Mouse (Mus musculus) left cerebral cortex, postnatal 4 days (tissue): ENCODE measurements around the gene Slc37a1. TPM values are rescaled to one million over a fixed set of nuclear protein-coding genes. Genes with fewer than 3 reads are reported as not detected.
A peak's percentile ranks its signal among the peaks of the same experiment; 100 is the strongest.
"Not testable (repeated sequence)": the region's sequence is repeated elsewhere in the genome, so short reads cannot be mapped to it uniquely, and the experiment has no call there.

Experiments
- DNase-seq: peaks from one replicate; pipeline ENCODE4 v3.0.0-alpha.2; 2022
- intact Hi-C: fragments of 180-260 bp; cut with DNase I; formaldehyde crosslinking; loops from one replicate; pipeline ENCODE4 v1.15.1; 2025
- total RNA-seq, 2 experiments: library from RNA; stranded (reverse); gene quantifications; 2 replicates each; pipeline ENCODE4 v1.2.3; 2021

Slc37a1 gene
- total RNA-seq, 2 experiments from 2014 or later: 18.4 to 19.4 TPM

DNA sequence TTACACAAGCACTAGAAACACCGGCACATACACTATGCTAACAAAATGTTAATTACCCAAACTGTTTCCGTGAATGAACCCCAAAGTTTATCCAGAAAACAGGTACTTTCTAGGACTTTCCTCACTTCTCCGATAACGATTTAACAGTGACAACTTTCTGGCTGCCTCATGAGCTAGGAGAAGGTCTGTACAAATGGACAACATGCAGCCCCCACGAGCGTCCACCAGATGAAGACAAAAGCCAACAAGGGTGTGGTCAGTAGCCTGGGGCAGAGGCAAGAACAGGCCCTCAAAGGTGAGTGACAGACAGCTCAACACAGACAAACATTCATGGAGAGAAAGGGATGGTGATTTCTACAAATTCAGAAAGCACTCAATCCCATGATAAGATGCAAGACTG, 19.0 kb upstream of the Slc37a1 start:
- DNase-seq: no peak
- intact Hi-C loops: no loop called here

DNA sequence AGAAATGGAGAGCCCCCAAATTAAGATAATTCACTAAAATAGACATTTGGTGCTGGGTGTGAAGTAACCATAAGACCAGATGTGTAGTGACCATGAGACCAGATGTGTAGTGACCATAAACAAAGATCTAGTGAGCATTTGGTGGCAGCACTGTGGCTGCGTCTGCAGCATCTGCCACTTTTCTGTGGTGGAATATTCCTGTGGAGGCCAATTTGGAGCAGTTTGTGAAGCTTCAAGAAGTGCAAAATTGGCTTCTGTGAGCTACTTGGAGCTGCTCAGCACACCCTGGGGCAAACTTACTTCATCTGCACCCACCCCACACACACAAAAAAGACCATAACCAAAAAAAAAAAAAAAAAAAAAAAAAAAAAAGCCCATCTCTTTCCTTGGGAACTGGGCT, 18.6 kb upstream of the Slc37a1 start:
- no peak for DNase-seq
- intact Hi-C loops: no loop called here

DNA sequence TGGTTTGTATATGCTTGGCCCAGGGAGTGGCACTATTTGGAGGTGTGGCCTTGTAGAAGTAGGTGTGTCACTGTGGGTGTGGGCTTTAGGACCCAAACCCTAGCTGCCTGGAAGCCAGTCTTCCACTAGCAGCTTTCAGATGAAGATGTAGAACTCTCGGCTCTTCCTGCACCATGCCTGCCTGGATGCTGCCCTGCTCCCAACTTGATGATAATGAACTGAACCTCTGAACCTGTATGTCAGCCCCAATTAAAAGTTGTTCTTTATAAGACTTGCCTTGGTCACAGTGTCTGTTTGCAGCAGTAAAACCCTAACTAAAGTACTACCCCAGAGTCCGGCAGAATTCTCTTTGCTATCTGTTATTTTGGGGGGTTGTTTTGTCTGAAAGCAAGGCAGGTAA, 16.8 kb upstream of the Slc37a1 start:
- DNase-seq: no peak
- intact Hi-C loops: loop anchor here (10.0 kb wide), 1 partner anchor 255 kb away; no protein-coding TSS in a partner anchor

DNA sequence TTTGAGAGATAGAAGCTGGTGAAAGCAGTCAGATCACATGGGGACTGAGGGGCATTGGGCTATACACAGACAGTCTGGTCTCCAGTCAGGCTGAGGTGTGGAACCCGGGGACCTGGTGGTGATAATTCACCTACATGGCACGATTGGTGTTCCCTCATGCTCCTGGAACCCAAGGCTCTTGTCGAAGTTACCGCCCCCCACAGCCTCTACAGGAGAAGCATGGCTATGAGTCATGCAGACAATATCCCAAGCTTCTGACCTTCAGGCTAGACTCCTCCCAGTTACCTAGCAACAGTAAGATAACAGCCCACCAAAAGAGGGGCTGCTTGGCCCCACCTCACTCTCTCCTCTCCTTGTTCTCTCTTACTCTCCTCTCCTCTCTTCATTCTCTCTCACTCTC, 16.3 kb upstream of the Slc37a1 start:
- no peak for DNase-seq
- intact Hi-C loops: loop anchor here (10.0 kb wide), 1 partner anchor 255 kb away; no protein-coding TSS in a partner anchor

DNA sequence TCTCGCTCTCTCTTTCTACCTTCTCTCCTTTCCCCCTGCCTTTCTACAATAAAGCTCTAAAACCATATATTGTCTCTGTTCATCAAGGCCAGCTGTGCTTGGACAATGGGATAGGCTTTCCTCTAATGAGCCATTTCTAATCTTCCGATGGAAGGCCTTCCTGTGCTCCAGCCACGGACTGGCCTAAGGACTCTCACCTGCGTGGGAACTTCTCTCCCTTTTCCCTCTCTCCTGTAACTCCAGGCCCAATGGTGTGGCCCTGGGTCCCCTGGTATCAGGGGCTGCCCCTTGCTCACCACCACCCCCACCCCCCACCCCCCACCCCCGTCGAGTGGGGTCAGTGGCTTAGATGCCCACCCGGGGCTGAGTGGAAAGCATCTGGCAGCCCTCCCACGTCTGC, 15.9 kb upstream of the Slc37a1 start:
- intact Hi-C loops: loop anchor here (10.0 kb wide), 1 partner anchor 256 kb away; no protein-coding TSS in a partner anchor
- not testable (repeated sequence) for DNase-seq

DNA sequence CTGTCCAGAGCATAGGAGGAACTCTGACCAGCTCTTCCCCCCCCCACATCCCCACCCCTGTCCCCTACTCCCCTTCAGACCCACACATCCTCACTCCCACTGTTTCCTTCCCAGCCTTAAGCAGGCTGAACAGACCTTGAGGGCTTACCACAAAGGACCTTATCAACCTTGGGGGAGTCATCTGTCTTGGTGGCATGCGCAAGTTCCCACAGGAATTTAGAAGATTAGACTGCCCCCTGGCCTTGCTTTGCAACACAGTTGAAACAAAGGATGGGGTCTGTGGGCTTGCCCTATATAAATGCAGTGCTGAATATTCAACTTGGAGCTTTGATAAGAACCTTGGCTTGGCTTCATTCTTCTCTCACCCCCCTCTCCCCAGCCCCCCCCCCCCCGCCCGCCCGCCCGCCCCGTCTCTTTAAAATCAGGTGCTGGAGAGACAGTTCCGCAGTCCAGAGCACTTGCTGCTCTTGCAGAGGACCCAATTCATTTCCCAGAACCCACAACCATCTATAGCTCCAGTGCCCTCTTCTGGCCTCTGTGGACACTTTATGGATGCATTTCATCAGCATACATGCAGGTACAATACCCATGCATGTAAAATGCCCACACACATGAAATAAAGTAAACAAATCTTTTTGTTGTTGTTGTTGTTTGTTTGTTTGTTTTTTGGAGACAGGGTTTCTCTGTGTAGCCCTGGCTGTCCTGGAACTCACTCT, 15.3 kb upstream of the Slc37a1 start:
- intact Hi-C loops: loop anchor here (10.0 kb wide), 1 partner anchor 256 kb away; no protein-coding TSS in a partner anchor
- no peak for DNase-seq

DNA sequence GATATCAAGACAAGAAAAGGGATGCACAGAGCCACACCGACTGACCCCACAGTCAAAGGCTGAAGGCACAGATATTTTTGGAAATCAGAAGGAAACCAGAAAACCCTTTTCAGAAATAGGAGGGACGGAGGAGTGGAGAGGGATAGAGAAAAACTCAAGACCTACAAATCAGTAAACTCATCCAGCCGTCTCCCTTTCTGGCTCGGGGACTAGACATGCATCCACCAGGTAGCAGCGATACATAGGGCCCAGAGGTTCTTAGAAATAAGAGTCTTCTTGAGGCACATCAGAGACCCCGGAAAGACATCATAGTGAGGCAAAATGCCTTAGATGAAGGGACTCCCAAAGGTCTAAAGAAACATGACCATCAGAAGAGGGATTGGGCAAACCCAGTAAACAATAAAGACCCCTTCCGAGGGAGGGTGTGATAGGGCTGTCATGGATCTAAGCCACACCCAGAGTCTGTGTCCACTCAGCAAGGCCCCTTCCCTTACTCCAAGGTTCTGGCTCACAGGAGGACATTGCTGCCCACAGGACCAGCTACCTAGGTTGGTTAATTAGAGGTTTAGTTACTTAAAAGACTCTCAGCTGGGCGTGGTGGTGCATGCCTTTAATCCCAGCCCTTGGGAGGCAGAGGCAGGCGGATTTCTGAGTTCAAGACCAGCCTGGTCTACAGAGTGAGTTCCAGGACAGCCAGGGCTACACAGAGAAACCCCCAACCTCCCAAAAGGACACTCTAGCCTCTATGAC, 14.0 kb upstream of the Slc37a1 start:
- intact Hi-C loops: loop anchor here (10.0 kb wide), 1 partner anchor 258 kb away; no protein-coding TSS in a partner anchor
- DNase-seq: no peak

- no peak for DNase-seq
- intact Hi-C loops: loop anchor here (10.0 kb wide), 1 partner anchor 259 kb away; no protein-coding TSS in a partner anchor
Observed at GRCm38 (mm10) chr17:31273631-31274030, 13.0 kb upstream of the Slc37a1 start.

DNA sequence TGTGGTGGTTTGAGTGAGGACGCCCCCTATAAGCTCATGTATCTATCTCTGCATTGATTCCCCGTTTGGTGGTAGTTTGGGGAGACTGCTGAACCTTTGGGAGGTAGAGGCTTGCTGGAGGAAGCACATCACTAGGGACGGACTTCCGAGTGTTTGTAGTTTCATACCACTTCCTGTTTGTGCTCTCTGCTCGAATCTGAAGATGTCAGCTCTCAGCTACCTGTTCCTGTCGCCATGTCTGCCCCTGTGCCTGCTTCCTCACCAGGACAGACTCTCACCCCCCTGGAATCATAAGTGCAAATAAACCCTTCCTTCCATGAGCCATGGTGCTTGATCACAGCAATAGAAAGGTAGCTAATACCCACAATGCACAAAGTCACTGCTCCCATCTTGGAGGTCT, 11.4 kb upstream of the Slc37a1 start:
- intact Hi-C loops: loop anchor here (10.0 kb wide), 1 partner anchor 260 kb away; no protein-coding TSS in a partner anchor
- DNase-seq: no peak

- DNase-seq: no peak
Observed at GRCm38 (mm10) chr17:31276207-31276921, 10.2 kb upstream of the Slc37a1 start.

GRCm38 (mm10) chr17:31276922-31277918, 9.4 kb upstream of the Slc37a1 start, which contains the start of gene Rsph1:
Gene Rsph1, minus strand, starts transcription at chr17:31277383.
- intact Hi-C loops: loop anchor here (10.0 kb wide), 1 partner anchor 262 kb away; no protein-coding TSS in a partner anchor
- DNase-seq: peak; percentile 99

More at GRCm38 (mm10) chr17:31276207-31276921, 10.2 kb upstream of the Slc37a1 start:
- intact Hi-C loops: loop anchor here (10.0 kb wide), 1 partner anchor 262 kb away; no protein-coding TSS in a partner anchor

- intact Hi-C loops: loop anchor here (10.0 kb wide), 1 partner anchor 263 kb away; no protein-coding TSS in a partner anchor
- no peak for DNase-seq
Observed at GRCm38 (mm10) chr17:31277931-31278330, 8.7 kb upstream of the Slc37a1 start.

GRCm38 (mm10) chr17:31279541-31279940, 7.1 kb upstream of the Slc37a1 start:
- intact Hi-C loops: loop anchor here (10.0 kb wide), 1 partner anchor 265 kb away; no protein-coding TSS in a partner anchor

DNA sequence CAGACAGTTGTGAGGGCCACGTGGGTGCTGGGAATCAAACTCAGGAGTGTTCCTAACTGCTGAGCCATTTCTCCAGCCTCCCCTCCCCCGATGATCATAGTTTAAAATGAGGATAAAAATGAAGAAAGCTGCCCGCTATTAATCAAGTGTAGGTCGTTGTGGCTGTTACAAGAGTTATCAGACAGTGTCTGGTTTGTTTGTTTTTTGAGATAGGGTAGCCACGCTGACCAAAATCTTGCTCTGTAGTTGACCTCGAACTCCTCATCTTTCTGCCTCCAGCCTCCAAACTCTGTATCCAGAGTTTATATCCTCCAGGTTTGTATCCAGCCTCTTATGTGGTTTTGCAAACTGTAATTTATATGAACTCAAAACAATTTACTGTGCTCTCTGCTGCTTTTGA, 6.3 kb upstream of the Slc37a1 start:
- intact Hi-C loops: no loop called here
- DNase-seq: no peak

More at GRCm38 (mm10) chr17:31279541-31279940, 7.1 kb upstream of the Slc37a1 start:
- no peak for DNase-seq

GRCm38 (mm10) chr17:31281830-31282686, 4.5 kb upstream of the Slc37a1 start:
- intact Hi-C loops: no loop called here
- no peak for DNase-seq

- intact Hi-C loops: no loop called here
- DNase-seq: no peak
Observed at GRCm38 (mm10) chr17:31282687-31283053, 3.9 kb upstream of the Slc37a1 start.

GRCm38 (mm10) chr17:31285867-31286266, 725 bp upstream of the Slc37a1 start:
- intact Hi-C loops: no loop called here
- peak; percentile 68 for DNase-seq

- no peak for DNase-seq
- intact Hi-C loops: no loop called here
Observed at GRCm38 (mm10) chr17:31287216-31287615, 624 bp downstream of the Slc37a1 start.
